Mouse (Mus musculus): ENCODE results near the gene Anks1b.

Anks1b gene

GRCm38 (mm10) chr10:90809911-90810590 is 936.7 kb downstream of the Anks1b start:
- in situ Hi-C loops (cut with MboI) = no loop called here

- in situ Hi-C loops (cut with MboI) = no loop called here
Measured at GRCm38 (mm10) chr10:90811446-90811845, 938.1 kb downstream of the Anks1b start.

- in situ Hi-C loops (cut with MboI) = no loop called here
Measured at GRCm38 (mm10) chr10:90813326-90813725, 940.0 kb downstream of the Anks1b start.

GRCm38 (mm10) chr10:90814412-90814811 is 941.1 kb downstream of the Anks1b start:
- in situ Hi-C loops (cut with MboI) = no loop called here

GRCm38 (mm10) chr10:90818246-90818937 is 945.1 kb downstream of the Anks1b start:
- in situ Hi-C loops (cut with MboI) = no loop called here

- in situ Hi-C loops (cut with MboI) = no loop called here
Measured at GRCm38 (mm10) chr10:90823438-90823837, 950.1 kb downstream of the Anks1b start.

GRCm38 (mm10) chr10:90824692-90825091 is 951.4 kb downstream of the Anks1b start:
- in situ Hi-C loops (cut with MboI) = no loop called here

GRCm38 (mm10) chr10:90826939-90827338 is 953.6 kb downstream of the Anks1b start:
- in situ Hi-C loops (cut with MboI) = no loop called here

- in situ Hi-C loops (cut with MboI) = no loop called here
Measured at GRCm38 (mm10) chr10:90828581-90829393, 955.5 kb downstream of the Anks1b start.

- in situ Hi-C loops (cut with MboI) = no loop called here
Measured at GRCm38 (mm10) chr10:90829394-90830267, 956.3 kb downstream of the Anks1b start.

- in situ Hi-C loops (cut with MboI) = no loop called here
Measured at GRCm38 (mm10) chr10:90830268-90830585, 956.9 kb downstream of the Anks1b start.

GRCm38 (mm10) chr10:90830591-90831287 is 957.4 kb downstream of the Anks1b start:
- in situ Hi-C loops (cut with MboI) = no loop called here

- in situ Hi-C loops (cut with MboI) = no loop called here
Measured at GRCm38 (mm10) chr10:90831288-90831626, 957.9 kb downstream of the Anks1b start.

GRCm38 (mm10) chr10:90834306-90834705 is 961.0 kb downstream of the Anks1b start:
- in situ Hi-C loops (cut with MboI) = no loop called here

- in situ Hi-C loops (cut with MboI) = no loop called here
Measured at GRCm38 (mm10) chr10:90835195-90835594, 961.9 kb downstream of the Anks1b start.

GRCm38 (mm10) chr10:90839611-90840335 is 966.5 kb downstream of the Anks1b start:
- in situ Hi-C loops (cut with MboI) = no loop called here

GRCm38 (mm10) chr10:90842398-90842797 is 969.1 kb downstream of the Anks1b start:
- in situ Hi-C loops (cut with MboI) = no loop called here

GRCm38 (mm10) chr10:90851077-90851476 is 977.8 kb downstream of the Anks1b start:
- in situ Hi-C loops (cut with MboI) = no loop called here

- in situ Hi-C loops (cut with MboI) = no loop called here
Measured at GRCm38 (mm10) chr10:90851999-90852398, 978.7 kb downstream of the Anks1b start.

GRCm38 (mm10) chr10:90852432-90852831 is 979.1 kb downstream of the Anks1b start:
- in situ Hi-C loops (cut with MboI) = no loop called here

- in situ Hi-C loops (cut with MboI) = no loop called here
Measured at GRCm38 (mm10) chr10:90856668-90857067, 983.4 kb downstream of the Anks1b start.

All from mature B cell (primary cell).